Mouse (Mus musculus) embryonic facial prominence, embryonic 14.5 days (tissue): Measurements from ENCODE around the gene Amelx. TPM values are rescaled to one million over a fixed set of nuclear protein-coding genes. Genes with fewer than 3 reads are reported as not detected.
A peak's percentile ranks its signal among the peaks of the same experiment; 100 is the strongest.

Experiments used
- ATAC-seq: fragments of 200-750 bp; cut with Nextera tagmentation; 2 replicates; pipeline ENCODE4 v1.8.0; 2017; ENCODE audit warnings: low read depth, moderate number of reproducible peaks, moderate TSS enrichment
- DNase-seq: peaks from one replicate; pipeline ENCODE4 v3.0.0-alpha.2; 2015; ENCODE audit warnings: low spot score
- H3K27ac ChIP-seq: fragments of 300-500 bp; sonication (generic); replicated peaks from 2 replicates; pipeline ENCODE4 v1.5.1; 2014; ENCODE audit warnings: low read depth, mild to moderate bottlenecking, low read length, moderate library complexity
- H3K27me3 ChIP-seq: fragments of 300-500 bp; sonication (generic); replicated peaks from 2 replicates; pipeline ENCODE4 v1.6.1; 2014; ENCODE audit warnings: low read length; ENCODE audit not compliant: control insufficient read depth, insufficient read depth
- H3K36me3 ChIP-seq: fragments of 300-500 bp; sonication (generic); 2 replicates; pipeline ENCODE4 v1.6.1; 2014; ENCODE audit warnings: low read length, mixed read lengths; ENCODE audit not compliant: control insufficient read depth, insufficient read depth
- H3K4me1 ChIP-seq: fragments of 300-500 bp; sonication (generic); 2 replicates; pipeline ENCODE4 v1.6.1; 2014; ENCODE audit warnings: antibody characterized with exemption, low read length; ENCODE audit not compliant: control insufficient read depth, insufficient read depth
- H3K4me2 ChIP-seq: fragments of 300-500 bp; sonication (generic); 2 replicates; pipeline ENCODE4 v1.6.1; 2014; ENCODE audit warnings: low read depth, mild to moderate bottlenecking, low read length, moderate library complexity, mixed read lengths
- H3K4me3 ChIP-seq: fragments of 300-500 bp; sonication (generic); 2 replicates; pipeline ENCODE4 v1.5.1; 2014; ENCODE audit warnings: low read depth, mild to moderate bottlenecking, low read length
- H3K9ac ChIP-seq: fragments of 300-500 bp; sonication (generic); 2 replicates; pipeline ENCODE4 v1.6.1; 2014; ENCODE audit warnings: low read depth, mild to moderate bottlenecking, low read length, moderate library complexity, mixed read lengths
- H3K9me3 ChIP-seq: fragments of 300-500 bp; sonication (generic); 2 replicates; pipeline ENCODE4 v1.6.1; 2016; ENCODE audit warnings: low read length; ENCODE audit not compliant: control insufficient read depth
- WGBS: fragments of 180-500 bp; shearing (Covaris S2); extraction: QIAGEN DNeasy Blood & Tissue Kit; methylation state at CpG from one replicate; pipeline ENCODE4 v1.1.7; 2014; 5-methylcytosine and 5-hydroxymethylcytosine counted together
- polyA plus RNA-seq: library from polyadenylated mRNA; unstranded; fragments of >200 nt; fragmentation: Nextera tagmentation; extraction: Ambion mirVana; gene quantifications from 2 replicates; pipeline ENCODE4 v1.2.1, GENCODE M21; 2014

Gene Amelx
- not detected in 2 replicates for polyA plus RNA-seq

- Histone ChIP-seq H3K9ac (no peak within 1 kb of the TSS), H3K27ac (no peak within 1 kb of the TSS), H3K4me3 (no peak within 1 kb of the TSS), H3K4me2 (no peak within 1 kb of the TSS), H3K9me3 (no peaks in the 10 kb centered on the region), H3K27me3 (0 out of 2 replicates have a peak, but pooled peaks cover 2% of the 10 kb centered on the region), H3K36me3 (no peaks in the 10 kb centered on the region), H3K4me1 (no peaks in the 10 kb centered on the region)
- ATAC-seq (no peak), DNase-seq (no peak)
- 81% methylated on average over 5 of the region's 5 CpGs for WGBS
Measured at GRCm38 (mm10) chrX:169187100-169187499, at the start of gene Amelx. Amelx (minus strand) TSS chrX:169187200.

GRCm38 (mm10) chrX:169222357-169223062 lies 35.5 kb upstream of the Amelx start:
- ATAC-seq (no peak), DNase-seq (no peak)
- 78% methylated on average over 3 of the region's 3 CpGs for WGBS
- Histone ChIP-seq H3K4me3 (no peak overlapping the region), H3K27ac (no peak overlapping the region), H3K27me3 (no peaks in the 10 kb centered on the region; the same call in none of the 2 replicates), H3K4me1 (no peaks in the 10 kb centered on the region), H3K4me2 (no peak overlapping the region), H3K36me3 (no peaks in the 10 kb centered on the region), H3K9ac (no peak overlapping the region), H3K9me3 (no peaks in the 10 kb centered on the region)

- H3K4me2 ChIP-seq: no peak overlapping the region
- no peak for DNase-seq
Measured at GRCm38 (mm10) chrX:169220064-169220463, 33.1 kb upstream of the Amelx start.

DNA sequence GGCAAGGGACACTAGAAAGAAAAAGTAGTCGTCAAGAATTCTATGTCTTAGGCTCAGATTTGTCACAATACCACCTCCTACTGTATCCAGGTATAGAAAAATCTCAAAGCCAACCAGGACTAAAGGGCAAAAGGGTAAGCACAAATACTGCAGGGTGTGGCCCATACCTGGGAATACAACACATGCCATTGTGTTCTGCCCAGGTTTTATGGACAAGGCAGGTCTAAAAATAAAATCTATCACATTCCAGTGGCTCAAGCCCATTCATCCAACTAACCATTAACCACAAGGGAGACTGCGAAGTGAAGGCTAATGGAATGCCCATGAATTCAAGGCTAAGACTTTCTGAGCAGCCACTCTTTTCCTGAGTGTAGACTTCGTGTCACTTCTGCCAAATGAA lies 23.0 kb upstream of the Amelx start:
- H3K9ac ChIP-seq: no peak overlapping the region
- no peaks in the 10 kb centered on the region for H3K36me3 ChIP-seq
- peaks cover 9% of the 10 kb centered on the region; the same call in 1 of the 2 replicates for H3K27me3 ChIP-seq
- no peak for DNase-seq
- H3K9me3 ChIP-seq: no peaks in the 10 kb centered on the region
- no peak overlapping the region for H3K27ac ChIP-seq
- no peak overlapping the region for H3K4me3 ChIP-seq
- WGBS: 67% methylated on average over 3 of the region's 3 CpGs
- no peak overlapping the region for H3K4me2 ChIP-seq
- no peaks in the 10 kb centered on the region for H3K4me1 ChIP-seq
- ATAC-seq: no peak

More at GRCm38 (mm10) chrX:169220064-169220463, 33.1 kb upstream of the Amelx start:
- Histone ChIP-seq H3K4me1 (no peaks in the 10 kb centered on the region), H3K9ac (no peak overlapping the region), H3K36me3 (no peaks in the 10 kb centered on the region), H3K27ac (no peak overlapping the region), H3K9me3 (no peaks in the 10 kb centered on the region), H3K27me3 (no peaks in the 10 kb centered on the region; the same call in none of the 2 replicates), H3K4me3 (no peak overlapping the region)
- 47% methylated on average over 5 of the region's 8 CpGs for WGBS
- ATAC-seq: no peak

GRCm38 (mm10) chrX:169178634-169179033 lies 8.4 kb downstream of the Amelx start:
- Histone ChIP-seq H3K27me3 (peaks cover 7% of the 10 kb centered on the region; the same call in 1 of the 2 replicates), H3K36me3 (no peaks in the 10 kb centered on the region), H3K4me1 (no peaks in the 10 kb centered on the region), H3K9me3 (no peaks in the 10 kb centered on the region), H3K27ac (no peak overlapping the region), H3K9ac (no peak overlapping the region), H3K4me2 (no peak overlapping the region), H3K4me3 (no peak overlapping the region)
- ATAC-seq (no peak), DNase-seq (no peak)
- 77% methylated on average over 2 of the region's 2 CpGs for WGBS

GRCm38 (mm10) chrX:169173796-169174195 lies 13.2 kb downstream of the Amelx start:
- ATAC-seq: no peak
- Histone ChIP-seq H3K4me2 (no peak overlapping the region), H3K36me3 (no peaks in the 10 kb centered on the region), H3K9me3 (no peaks in the 10 kb centered on the region), H3K9ac (no peak overlapping the region), H3K4me1 (no peaks in the 10 kb centered on the region), H3K27me3 (peaks cover 10% of the 10 kb centered on the region; the same call in 1 of the 2 replicates), H3K27ac (no peak overlapping the region), H3K4me3 (no peak overlapping the region)
- peak; percentile 65 for DNase-seq
- 60% methylated on average over 1 of the region's 1 CpGs for WGBS

GRCm38 (mm10) chrX:169170981-169171380 lies 16.0 kb downstream of the Amelx start:
- no peak for ATAC-seq
- no peak overlapping the region for H3K27ac ChIP-seq
- no peaks in the 10 kb centered on the region for H3K9me3 ChIP-seq
- H3K27me3 ChIP-seq: peaks cover 10% of the 10 kb centered on the region; the same call in 1 of the 2 replicates
- WGBS: 86% methylated on average over 2 of the region's 2 CpGs
- no peak overlapping the region for H3K4me2 ChIP-seq
- no peak for DNase-seq
- H3K36me3 ChIP-seq: no peaks in the 10 kb centered on the region
- no peak overlapping the region for H3K9ac ChIP-seq
- H3K4me3 ChIP-seq: no peak overlapping the region
- H3K4me1 ChIP-seq: no peaks in the 10 kb centered on the region

DNA sequence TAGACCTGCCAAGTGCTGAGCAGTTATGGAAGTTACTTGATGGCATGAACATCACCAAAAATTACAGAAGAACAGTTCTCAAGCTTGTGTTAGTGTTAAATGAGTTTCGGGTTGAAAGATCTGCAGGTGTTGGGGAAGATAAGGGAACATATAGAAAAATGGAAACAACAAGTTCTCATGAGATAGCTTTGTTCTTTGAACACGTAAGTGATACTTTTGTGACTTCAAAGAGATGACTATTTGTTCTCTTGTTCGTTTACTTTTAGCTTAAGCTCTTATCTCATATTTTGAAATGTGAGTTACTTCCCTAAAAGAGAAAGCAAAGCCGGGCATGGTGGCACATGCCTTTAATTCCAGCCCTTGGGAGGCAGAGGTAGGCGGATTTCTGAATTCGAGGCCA lies 28.6 kb downstream of the Amelx start:
- Histone ChIP-seq H3K9me3 (no peaks in the 10 kb centered on the region), H3K36me3 (no peaks in the 10 kb centered on the region), H3K9ac (no peak overlapping the region), H3K4me3 (no peak overlapping the region), H3K27me3 (no peaks in the 10 kb centered on the region), H3K27ac (no peak overlapping the region), H3K4me2 (no peak overlapping the region), H3K4me1 (no peaks in the 10 kb centered on the region)
- DNase-seq (no peak), ATAC-seq (no peak)
- WGBS: 79% methylated on average over 6 of the region's 6 CpGs

DNA sequence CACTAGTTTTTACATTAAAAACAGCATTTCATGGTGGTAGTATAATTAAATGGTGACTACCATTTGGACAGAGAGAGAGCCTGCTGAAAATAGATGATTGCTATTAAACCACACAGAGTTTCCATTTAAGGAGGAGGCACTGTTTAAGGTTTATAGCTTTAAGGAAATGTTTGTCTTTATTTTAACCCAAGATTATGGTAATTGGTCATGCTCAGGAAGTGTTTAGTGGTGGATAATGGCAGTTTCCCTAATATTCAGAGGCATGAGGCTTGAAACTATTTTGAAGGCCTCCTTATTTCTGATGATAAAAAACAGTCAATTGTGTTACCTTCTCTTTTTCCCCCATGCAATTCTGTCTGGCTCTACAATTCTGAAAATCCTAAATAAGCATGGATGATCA lies 33.2 kb downstream of the Amelx start:
- Histone ChIP-seq H3K27ac (no peak overlapping the region), H3K4me2 (no peak overlapping the region), H3K27me3 (no peaks in the 10 kb centered on the region; the same call in 1 of the 2 replicates), H3K4me1 (no peaks in the 10 kb centered on the region), H3K36me3 (no peaks in the 10 kb centered on the region), H3K4me3 (no peak overlapping the region), H3K9ac (no peak overlapping the region), H3K9me3 (no peaks in the 10 kb centered on the region)
- DNase-seq (no peak), ATAC-seq (no peak)
